Mouse (Mus musculus): ENCODE measurements at regions not wholly inside any gene's neighbourhood (a gene's known extent, or its start where the extent isn't known, plus 50 kb on each side); places are given as distances from the start of the nearest gene placed in this dataset.

- Histone ChIP-seq H3K4me1 (ENCODE audit: control insufficient read depth, insufficient read depth, low read length) (no peaks in the 10 kb centered on the region), H3K9ac (replicated peaks; ENCODE audit: low read depth, low read length) (no peak overlapping the region), H3K27ac (ENCODE audit: low read length) (no peak overlapping the region), H3K4me2 (replicated peaks; ENCODE audit: low read depth, low read length) (no peak overlapping the region), H3K4me3 (ENCODE audit: low read depth, low read length) (no peak overlapping the region), H3K27me3 (ENCODE audit: control insufficient read depth, insufficient read depth, low read length) (no peaks in the 10 kb centered on the region), H3K9me3 (ENCODE audit: control insufficient read depth, low read depth, low read length) (peaks cover 5% of the 10 kb centered on the region; the same call in 1 of the 2 replicates), H3K36me3 (ENCODE audit: control insufficient read depth, insufficient read depth, low read length) (no peaks in the 10 kb centered on the region)
- ATAC-seq (ENCODE audit: insufficient number of reproducible peaks, insufficient read depth, low FRiP score, low read depth), result no peak
- 82% methylated on average over 8 of the region's 8 CpGs for WGBS
Observed at GRCm38 (mm10) chr4:33580491-33580890, 270.4 kb downstream of the Rngtt start.

GRCm38 (mm10) chr4:33581180-33581591, 271.1 kb downstream of the Rngtt start:
- 81% methylated on average over 15 of the region's 15 CpGs for WGBS
- Histone ChIP-seq H3K36me3 (ENCODE audit: control insufficient read depth, insufficient read depth, low read length) (no peaks in the 10 kb centered on the region), H3K9me3 (ENCODE audit: control insufficient read depth, low read depth, low read length) (peaks cover 5% of the 10 kb centered on the region; the same call in 1 of the 2 replicates), H3K4me2 (replicated peaks; ENCODE audit: low read depth, low read length) (no peak overlapping the region), H3K4me3 (ENCODE audit: low read depth, low read length) (no peak overlapping the region), H3K27ac (ENCODE audit: low read length) (no peak overlapping the region), H3K27me3 (ENCODE audit: control insufficient read depth, insufficient read depth, low read length) (no peaks in the 10 kb centered on the region), H3K4me1 (ENCODE audit: control insufficient read depth, insufficient read depth, low read length) (peaks cover under 1% of the 10 kb centered on the region; the same call in 1 of the 2 replicates), H3K9ac (replicated peaks; ENCODE audit: low read depth, low read length) (no peak overlapping the region)
- ATAC-seq (ENCODE audit: insufficient number of reproducible peaks, insufficient read depth, low FRiP score, low read depth), result no peak

GRCm38 (mm10) chr4:33581766-33582525, 271.8 kb downstream of the Rngtt start:
- H3K36me3 ChIP-seq (ENCODE audit: control insufficient read depth, insufficient read depth, low read length), result no peaks in the 10 kb centered on the region
- H3K27ac ChIP-seq (ENCODE audit: low read length), result no peak overlapping the region
- no peaks in the 10 kb centered on the region for H3K27me3 ChIP-seq (ENCODE audit: control insufficient read depth, insufficient read depth, low read length)
- H3K9me3 ChIP-seq (ENCODE audit: control insufficient read depth, low read depth, low read length), result peaks cover 5% of the 10 kb centered on the region; the same call in 1 of the 2 replicates
- H3K4me2 ChIP-seq (replicated peaks; ENCODE audit: low read depth, low read length), result no peak overlapping the region
- H3K4me1 ChIP-seq (ENCODE audit: control insufficient read depth, insufficient read depth, low read length), result peaks cover 7% of the 10 kb centered on the region; the same call in 1 of the 2 replicates
- WGBS, result 69% methylated on average over 17 of the region's 17 CpGs
- no peak overlapping the region for H3K9ac ChIP-seq (replicated peaks; ENCODE audit: low read depth, low read length)
- ATAC-seq (ENCODE audit: insufficient number of reproducible peaks, insufficient read depth, low FRiP score, low read depth), result no peak
- H3K4me3 ChIP-seq (ENCODE audit: low read depth, low read length), result no peak overlapping the region

- 83% methylated on average over 15 of the region's 15 CpGs for WGBS
- H3K9me3 ChIP-seq (ENCODE audit: control insufficient read depth, low read depth, low read length), result no peaks in the 10 kb centered on the region
- H3K9ac ChIP-seq (replicated peaks; ENCODE audit: low read depth, low read length), result no peak overlapping the region
- no peak overlapping the region for H3K4me2 ChIP-seq (replicated peaks; ENCODE audit: low read depth, low read length)
- H3K27ac ChIP-seq (ENCODE audit: low read length), result no peak overlapping the region
- peaks cover 10% of the 10 kb centered on the region; the same call in 1 of the 2 replicates for H3K4me1 ChIP-seq (ENCODE audit: control insufficient read depth, insufficient read depth, low read length)
- ATAC-seq (ENCODE audit: insufficient number of reproducible peaks, insufficient read depth, low FRiP score, low read depth), result no peak
- H3K36me3 ChIP-seq (ENCODE audit: control insufficient read depth, insufficient read depth, low read length), result no peaks in the 10 kb centered on the region
- H3K27me3 ChIP-seq (ENCODE audit: control insufficient read depth, insufficient read depth, low read length), result no peaks in the 10 kb centered on the region
- H3K4me3 ChIP-seq (ENCODE audit: low read depth, low read length), result no peak overlapping the region
Observed at GRCm38 (mm10) chr4:33582986-33583720, 273.0 kb downstream of the Rngtt start.

- Histone ChIP-seq H3K4me1 (ENCODE audit: control insufficient read depth, insufficient read depth, low read length) (peaks cover 14% of the 10 kb centered on the region; the same call in 1 of the 2 replicates), H3K4me2 (replicated peaks; ENCODE audit: low read depth, low read length) (no peak overlapping the region), H3K4me3 (ENCODE audit: low read depth, low read length) (no peak overlapping the region), H3K9ac (replicated peaks; ENCODE audit: low read depth, low read length) (no peak overlapping the region), H3K9me3 (ENCODE audit: control insufficient read depth, low read depth, low read length) (no peaks in the 10 kb centered on the region), H3K36me3 (ENCODE audit: control insufficient read depth, insufficient read depth, low read length) (no peaks in the 10 kb centered on the region), H3K27me3 (ENCODE audit: control insufficient read depth, insufficient read depth, low read length) (no peaks in the 10 kb centered on the region), H3K27ac (ENCODE audit: low read length) (no peak overlapping the region)
- ATAC-seq (ENCODE audit: insufficient number of reproducible peaks, insufficient read depth, low FRiP score, low read depth), result no peak
- WGBS, result 89% methylated on average over 22 of the region's 22 CpGs
Observed at GRCm38 (mm10) chr4:33583979-33584907, 274.1 kb downstream of the Rngtt start.

- H3K27me3 ChIP-seq (ENCODE audit: control insufficient read depth, insufficient read depth, low read length), result no peaks in the 10 kb centered on the region
- no peak for ATAC-seq (ENCODE audit: insufficient number of reproducible peaks, insufficient read depth, low FRiP score, low read depth)
- no peaks in the 10 kb centered on the region for H3K9me3 ChIP-seq (ENCODE audit: control insufficient read depth, low read depth, low read length)
- peaks cover 15% of the 10 kb centered on the region; the same call in 1 of the 2 replicates for H3K4me1 ChIP-seq (ENCODE audit: control insufficient read depth, insufficient read depth, low read length)
- H3K4me2 ChIP-seq (replicated peaks; ENCODE audit: low read depth, low read length), result no peak overlapping the region
- no peak overlapping the region for H3K27ac ChIP-seq (ENCODE audit: low read length)
- H3K36me3 ChIP-seq (ENCODE audit: control insufficient read depth, insufficient read depth, low read length), result no peaks in the 10 kb centered on the region
- no peak overlapping the region for H3K9ac ChIP-seq (replicated peaks; ENCODE audit: low read depth, low read length)
- WGBS, result 75% methylated on average over 6 of the region's 6 CpGs
- H3K4me3 ChIP-seq (ENCODE audit: low read depth, low read length), result no peak overlapping the region
Observed at GRCm38 (mm10) chr4:33585821-33586220, 275.7 kb downstream of the Rngtt start.

- H3K27me3 ChIP-seq (ENCODE audit: control insufficient read depth, insufficient read depth, low read length), result no peaks in the 10 kb centered on the region
- WGBS, result 42% methylated on average over 4 of the region's 4 CpGs
- H3K4me1 ChIP-seq (ENCODE audit: control insufficient read depth, insufficient read depth, low read length), result peaks cover 15% of the 10 kb centered on the region; the same call in 1 of the 2 replicates
- no peaks in the 10 kb centered on the region for H3K36me3 ChIP-seq (ENCODE audit: control insufficient read depth, insufficient read depth, low read length)
- peak overlapping the region; percentile 37; the same call in 1 of the 2 replicates for H3K4me2 ChIP-seq (replicated peaks; ENCODE audit: low read depth, low read length)
- ATAC-seq (ENCODE audit: insufficient number of reproducible peaks, insufficient read depth, low FRiP score, low read depth), result no peak
- no peak overlapping the region for H3K4me3 ChIP-seq (ENCODE audit: low read depth, low read length)
- peak overlapping the region; percentile 76 for H3K27ac ChIP-seq (ENCODE audit: low read length)
- H3K9me3 ChIP-seq (ENCODE audit: control insufficient read depth, low read depth, low read length), result no peaks in the 10 kb centered on the region
- H3K9ac ChIP-seq (replicated peaks; ENCODE audit: low read depth, low read length), result no peak overlapping the region
Observed at GRCm38 (mm10) chr4:33586290-33586614, 276.1 kb downstream of the Rngtt start.

All from stomach, embryonic 14.5 days (tissue).